Mouse (Mus musculus) forebrain, embryonic 10.5 days (tissue): Measurements from ENCODE around the gene Sparcl1. TPM values are rescaled to one million over a fixed set of nuclear protein-coding genes. Genes with fewer than 3 reads are reported as not detected.

ENCODE experiments used
- microRNA-seq: library from miRNA; unstranded; fragments of <30 nt; microRNA quantifications from one replicate; pipeline ENCODE4, GENCODE M21; 2017
- polyA plus RNA-seq: library from polyadenylated mRNA; unstranded; fragments of >200 nt; fragmentation: Nextera tagmentation; extraction: Ambion mirVana; gene quantifications from 2 replicates; pipeline ENCODE4 v1.2.1, GENCODE M21; 2016

Sparcl1 gene
- polyA plus RNA-seq, 1 experiment from 2014 or later: 13.4 TPM

Small RNAs within 50 kb of the gene (microRNA-seq; reads per million reads assigned to microRNA genes)
- gene Mir5619: 5.7 reads per million, percentile 15 among the genes with 10 or more reads in this experiment

Other genes with a start within 250 kb of the Sparcl1 start
- 8.7 and 9.9 TPM in 2 replicates for gene Klhl8, start 202.5 kb downstream of the Sparcl1 start, polyA plus RNA-seq
- gene Hsd17b13, start 136.3 kb downstream of the Sparcl1 start, polyA plus RNA-seq: not detected in 2 replicates
- gene Hsd17b11, start 91.8 kb downstream of the Sparcl1 start, polyA plus RNA-seq: 1.6 and 2.0 TPM in 2 replicates
- gene Nudt9, start 67.4 kb downstream of the Sparcl1 start, polyA plus RNA-seq: 67.9 TPM in 2 replicates
- gene Gm17660, start 36.1 kb downstream of the Sparcl1 start, polyA plus RNA-seq: 0.31 TPM in 1 of 2 replicates, not detected in the other
- not detected in 2 replicates for gene Dspp, start 57.0 kb upstream of the Sparcl1 start, polyA plus RNA-seq
- gene Dmp1, start 88.9 kb upstream of the Sparcl1 start, polyA plus RNA-seq: 0.17 and 0.26 TPM in 2 replicates
- not detected in 2 replicates for gene Ibsp, start 185.4 kb upstream of the Sparcl1 start, polyA plus RNA-seq
- not detected in 2 replicates for gene Mepe, start 211.6 kb upstream of the Sparcl1 start, polyA plus RNA-seq